Mouse (Mus musculus): Measurements from ENCODE around the gene Pigk. TPM values are rescaled to one million over a fixed set of nuclear protein-coding genes. Genes with fewer than 3 reads are reported as not detected.

The Pigk gene
- polyA plus RNA-seq, 1 experiment from 2014 or later, result 31.9 TPM

GRCm38 (mm10) chr3:152905800-152906199, 191.9 kb downstream of the Pigk start:
- H3K4me3 ChIP-seq, result no peak overlapping the region
- H3K36me3 ChIP-seq (replicated peaks), result no peaks in the 10 kb centered on the region
- H3K4me1 ChIP-seq, result no peaks in the 10 kb centered on the region
- H3K27ac ChIP-seq, result no peak overlapping the region
- DNase-seq (ENCODE audit: extremely low spot score, low spot score), result no peak
- H3K27me3 ChIP-seq (ENCODE audit: poor library complexity, severe bottlenecking), result no peaks in the 10 kb centered on the region
- 84% methylated on average over 10 of the region's 10 CpGs for WGBS
- H3K9me3 ChIP-seq, result no peaks in the 10 kb centered on the region

GRCm38 (mm10) chr3:152907087-152907486, 193.2 kb downstream of the Pigk start:
- Histone ChIP-seq H3K9me3 (no peaks in the 10 kb centered on the region), H3K36me3 (replicated peaks) (no peaks in the 10 kb centered on the region), H3K27ac (no peak overlapping the region), H3K27me3 (ENCODE audit: poor library complexity, severe bottlenecking) (no peaks in the 10 kb centered on the region), H3K4me1 (no peaks in the 10 kb centered on the region), H3K4me3 (no peak overlapping the region)
- 84% methylated on average over 5 of the region's 5 CpGs for WGBS
- DNase-seq (ENCODE audit: extremely low spot score, low spot score), result no peak

- Histone ChIP-seq H3K36me3 (replicated peaks) (no peaks in the 10 kb centered on the region), H3K4me3 (no peak overlapping the region), H3K9me3 (no peaks in the 10 kb centered on the region), H3K4me1 (no peaks in the 10 kb centered on the region), H3K27me3 (ENCODE audit: poor library complexity, severe bottlenecking) (no peaks in the 10 kb centered on the region), H3K27ac (no peak overlapping the region)
- DNase-seq (ENCODE audit: extremely low spot score, low spot score), result no peak
- 81% methylated on average over 5 of the region's 5 CpGs for WGBS
Measured at GRCm38 (mm10) chr3:152907683-152908082, 193.8 kb downstream of the Pigk start.

- H3K36me3 ChIP-seq (replicated peaks), result no peaks in the 10 kb centered on the region
- no peak for DNase-seq (ENCODE audit: extremely low spot score, low spot score)
- WGBS, result 91% methylated on average over 4 of the region's 4 CpGs
- no peak overlapping the region for H3K27ac ChIP-seq
- H3K27me3 ChIP-seq (ENCODE audit: poor library complexity, severe bottlenecking), result no peaks in the 10 kb centered on the region
- no peaks in the 10 kb centered on the region for H3K9me3 ChIP-seq
- no peaks in the 10 kb centered on the region for H3K4me1 ChIP-seq
- H3K4me3 ChIP-seq, result no peak overlapping the region
Measured at GRCm38 (mm10) chr3:152911578-152911977, 197.7 kb downstream of the Pigk start.

- Histone ChIP-seq H3K4me3 (no peak overlapping the region), H3K4me1 (no peaks in the 10 kb centered on the region), H3K27ac (no peak overlapping the region), H3K27me3 (ENCODE audit: poor library complexity, severe bottlenecking) (no peaks in the 10 kb centered on the region), H3K9me3 (no peaks in the 10 kb centered on the region), H3K36me3 (replicated peaks) (no peaks in the 10 kb centered on the region)
- 91% methylated on average over 23 of the region's 23 CpGs for WGBS
- no peak for DNase-seq (ENCODE audit: extremely low spot score, low spot score)
Measured at GRCm38 (mm10) chr3:152912216-152913101, 198.6 kb downstream of the Pigk start.

GRCm38 (mm10) chr3:152913150-152913549, 199.2 kb downstream of the Pigk start:
- Histone ChIP-seq H3K36me3 (replicated peaks) (no peaks in the 10 kb centered on the region), H3K9me3 (no peaks in the 10 kb centered on the region), H3K4me1 (no peaks in the 10 kb centered on the region), H3K27me3 (ENCODE audit: poor library complexity, severe bottlenecking) (no peaks in the 10 kb centered on the region), H3K4me3 (no peak overlapping the region), H3K27ac (no peak overlapping the region)
- no peak for DNase-seq (ENCODE audit: extremely low spot score, low spot score)
- 95% methylated on average over 10 of the region's 10 CpGs for WGBS

GRCm38 (mm10) chr3:152913625-152914024, 199.7 kb downstream of the Pigk start:
- no peak for DNase-seq (ENCODE audit: extremely low spot score, low spot score)
- no peaks in the 10 kb centered on the region for H3K4me1 ChIP-seq
- H3K36me3 ChIP-seq (replicated peaks), result no peaks in the 10 kb centered on the region
- WGBS, result 91% methylated on average over 3 of the region's 3 CpGs
- no peaks in the 10 kb centered on the region for H3K9me3 ChIP-seq
- no peak overlapping the region for H3K27ac ChIP-seq
- H3K27me3 ChIP-seq (ENCODE audit: poor library complexity, severe bottlenecking), result no peaks in the 10 kb centered on the region
- H3K4me3 ChIP-seq, result no peak overlapping the region

GRCm38 (mm10) chr3:152914376-152914775, 200.5 kb downstream of the Pigk start:
- no peak for DNase-seq (ENCODE audit: extremely low spot score, low spot score)
- 89% methylated on average over 6 of the region's 6 CpGs for WGBS
- no peaks in the 10 kb centered on the region for H3K36me3 ChIP-seq (replicated peaks)
- H3K27me3 ChIP-seq (ENCODE audit: poor library complexity, severe bottlenecking), result no peaks in the 10 kb centered on the region
- no peaks in the 10 kb centered on the region for H3K9me3 ChIP-seq
- H3K27ac ChIP-seq, result no peak overlapping the region
- no peaks in the 10 kb centered on the region for H3K4me1 ChIP-seq
- no peak overlapping the region for H3K4me3 ChIP-seq

- no peaks in the 10 kb centered on the region for H3K27me3 ChIP-seq (ENCODE audit: poor library complexity, severe bottlenecking)
- 87% methylated on average over 8 of the region's 8 CpGs for WGBS
- no peak overlapping the region for H3K4me3 ChIP-seq
- no peak for DNase-seq (ENCODE audit: extremely low spot score, low spot score)
- H3K36me3 ChIP-seq (replicated peaks), result no peaks in the 10 kb centered on the region
- H3K4me1 ChIP-seq, result no peaks in the 10 kb centered on the region
- no peaks in the 10 kb centered on the region for H3K9me3 ChIP-seq
- no peak overlapping the region for H3K27ac ChIP-seq
Measured at GRCm38 (mm10) chr3:152917579-152917978, 203.7 kb downstream of the Pigk start.

- Histone ChIP-seq H3K36me3 (replicated peaks) (no peaks in the 10 kb centered on the region), H3K27ac (no peak overlapping the region), H3K27me3 (ENCODE audit: poor library complexity, severe bottlenecking) (no peaks in the 10 kb centered on the region), H3K4me1 (peaks cover 3% of the 10 kb centered on the region; the same call in 1 of the 2 replicates), H3K4me3 (no peak overlapping the region), H3K9me3 (no peaks in the 10 kb centered on the region)
- no peak for DNase-seq (ENCODE audit: extremely low spot score, low spot score)
- 75% methylated on average over 10 of the region's 10 CpGs for WGBS
Measured at GRCm38 (mm10) chr3:152919101-152919500, 205.2 kb downstream of the Pigk start.

- Histone ChIP-seq H3K36me3 (replicated peaks) (no peaks in the 10 kb centered on the region), H3K4me1 (peaks cover 3% of the 10 kb centered on the region; the same call in 1 of the 2 replicates), H3K9me3 (no peaks in the 10 kb centered on the region), H3K27me3 (ENCODE audit: poor library complexity, severe bottlenecking) (no peaks in the 10 kb centered on the region), H3K4me3 (no peak overlapping the region), H3K27ac (no peak overlapping the region)
- DNase-seq (ENCODE audit: extremely low spot score, low spot score), result no peak
- WGBS, result 82% methylated on average over 3 of the region's 3 CpGs
Measured at GRCm38 (mm10) chr3:152920365-152920764, 206.5 kb downstream of the Pigk start.

GRCm38 (mm10) chr3:152923530-152923929, 209.6 kb downstream of the Pigk start:
- peaks cover 18% of the 10 kb centered on the region for H3K4me1 ChIP-seq
- 89% methylated on average over 15 of the region's 15 CpGs for WGBS
- no peak overlapping the region for H3K4me3 ChIP-seq
- DNase-seq (ENCODE audit: extremely low spot score, low spot score), result no peak
- no peaks in the 10 kb centered on the region for H3K27me3 ChIP-seq (ENCODE audit: poor library complexity, severe bottlenecking)
- H3K9me3 ChIP-seq, result no peaks in the 10 kb centered on the region
- H3K27ac ChIP-seq, result no peak overlapping the region
- no peaks in the 10 kb centered on the region for H3K36me3 ChIP-seq (replicated peaks)

GRCm38 (mm10) chr3:152925364-152925763, 211.5 kb downstream of the Pigk start:
- DNase-seq (ENCODE audit: extremely low spot score, low spot score), result no peak
- no peak overlapping the region for H3K27ac ChIP-seq
- H3K4me3 ChIP-seq, result no peak overlapping the region
- 91% methylated on average over 8 of the region's 8 CpGs for WGBS
- no peaks in the 10 kb centered on the region for H3K9me3 ChIP-seq
- H3K36me3 ChIP-seq (replicated peaks), result no peaks in the 10 kb centered on the region
- no peaks in the 10 kb centered on the region for H3K27me3 ChIP-seq (ENCODE audit: poor library complexity, severe bottlenecking)
- H3K4me1 ChIP-seq, result peaks cover 32% of the 10 kb centered on the region
